Mouse (Mus musculus): ENCODE results near the gene Inpp4a.

The Inpp4a gene

GRCm38 (mm10) chr1:37324569-37324968 is 24.9 kb downstream of the Inpp4a start:
- DNase-seq, result no peak

- no peak for DNase-seq
Observed at GRCm38 (mm10) chr1:37327311-37327710, 27.6 kb downstream of the Inpp4a start.

- no peak for DNase-seq
Observed at GRCm38 (mm10) chr1:37329132-37329531, 29.5 kb downstream of the Inpp4a start.

- DNase-seq, result no peak
Observed at GRCm38 (mm10) chr1:37329831-37330230, 30.2 kb downstream of the Inpp4a start.

GRCm38 (mm10) chr1:37332756-37333155 is 33.1 kb downstream of the Inpp4a start:
- no peak for DNase-seq

- no peak for DNase-seq
Observed at GRCm38 (mm10) chr1:37333741-37334440, 34.2 kb downstream of the Inpp4a start.

- DNase-seq, result no peak
Observed at GRCm38 (mm10) chr1:37336022-37336421, 36.4 kb downstream of the Inpp4a start.

GRCm38 (mm10) chr1:37336794-37337193 is 37.1 kb downstream of the Inpp4a start:
- DNase-seq, result no peak

GRCm38 (mm10) chr1:37337273-37337672 is 37.6 kb downstream of the Inpp4a start:
- DNase-seq, result no peak

GRCm38 (mm10) chr1:37339144-37339543 is 39.5 kb downstream of the Inpp4a start:
- no peak for DNase-seq

- DNase-seq, result no peak
Observed at GRCm38 (mm10) chr1:37341347-37341746, 41.7 kb downstream of the Inpp4a start.

- no peak for DNase-seq
Observed at GRCm38 (mm10) chr1:37341914-37342313, 42.2 kb downstream of the Inpp4a start.

- DNase-seq, result no peak
Observed at GRCm38 (mm10) chr1:37342524-37342923, 42.9 kb downstream of the Inpp4a start.

GRCm38 (mm10) chr1:37343265-37343664 is 43.6 kb downstream of the Inpp4a start:
- DNase-seq, result no peak

- DNase-seq, result no peak
Observed at GRCm38 (mm10) chr1:37344223-37344916, 44.7 kb downstream of the Inpp4a start.

- DNase-seq, result peak; percentile 14
Observed at GRCm38 (mm10) chr1:37347361-37348080, 47.9 kb downstream of the Inpp4a start.

GRCm38 (mm10) chr1:37350886-37351651 is 51.4 kb downstream of the Inpp4a start:
- no peak for DNase-seq

GRCm38 (mm10) chr1:37351961-37352360 is 52.3 kb downstream of the Inpp4a start:
- DNase-seq, result no peak

GRCm38 (mm10) chr1:37353456-37353855 is 53.8 kb downstream of the Inpp4a start:
- DNase-seq, result no peak

GRCm38 (mm10) chr1:37355492-37355891 is 55.8 kb downstream of the Inpp4a start:
- no peak for DNase-seq

- no peak for DNase-seq
Observed at GRCm38 (mm10) chr1:37356305-37356704, 56.6 kb downstream of the Inpp4a start.

GRCm38 (mm10) chr1:37357173-37357572 is 57.5 kb downstream of the Inpp4a start:
- no peak for DNase-seq

- DNase-seq, result no peak
Observed at GRCm38 (mm10) chr1:37358621-37359020, 59.0 kb downstream of the Inpp4a start.

Data from kidney, postnatal 14 days (tissue).